Mouse (Mus musculus) intestine, embryonic 14.5 days (tissue): Measurements from ENCODE around the gene Gli1. TPM values are rescaled to one million over a fixed set of nuclear protein-coding genes. Genes with fewer than 3 reads are reported as not detected.

Experiments used
- ATAC-seq: fragments of 200-750 bp; cut with Nextera tagmentation; replicated peaks from 2 replicates; pipeline ENCODE4 v1.8.0; 2017; ENCODE audit warnings: low read depth, moderate number of reproducible peaks, moderate TSS enrichment, moderate library complexity; ENCODE audit not compliant: low FRiP score, low TSS enrichment
- DNase-seq: peaks from one replicate; pipeline ENCODE4 v3.0.0-alpha.2; 2018; ENCODE audit warnings: low spot score
- H3K27ac ChIP-seq: fragments of 300-500 bp; sonication (generic); 2 replicates; pipeline ENCODE4 v1.5.1; 2014; ENCODE audit warnings: low read depth, mild to moderate bottlenecking, control low read depth
- H3K27me3 ChIP-seq: fragments of 300-500 bp; sonication (generic); replicated peaks from 2 replicates; pipeline ENCODE4 v1.6.1; 2014; ENCODE audit warnings: low read length, control low read depth; ENCODE audit not compliant: control insufficient read depth, insufficient read depth
- H3K36me3 ChIP-seq: fragments of 300-500 bp; sonication (generic); 2 replicates; pipeline ENCODE4 v1.6.1; 2014; ENCODE audit warnings: low read length, control low read depth; ENCODE audit not compliant: control insufficient read depth, insufficient read depth
- H3K4me1 ChIP-seq: fragments of 300-500 bp; sonication (generic); replicated peaks from 2 replicates; pipeline ENCODE4 v1.6.1; 2014; ENCODE audit warnings: low read length, control low read depth, mixed read lengths; ENCODE audit not compliant: control insufficient read depth, insufficient read depth
- H3K4me2 ChIP-seq: fragments of 300-500 bp; sonication (generic); 2 replicates; pipeline ENCODE4 v1.6.1; 2014; ENCODE audit warnings: low read length
- H3K4me3 ChIP-seq: fragments of 300-500 bp; sonication (generic); 2 replicates; pipeline ENCODE4 v1.5.1; 2014; ENCODE audit warnings: low read depth, low read length, control low read depth, mixed read lengths
- H3K9ac ChIP-seq: fragments of 300-500 bp; sonication (generic); 2 replicates; pipeline ENCODE4 v1.6.1; 2014; ENCODE audit warnings: mild to moderate bottlenecking, low read length
- H3K9me3 ChIP-seq: fragments of 300-500 bp; sonication (generic); 2 replicates; pipeline ENCODE4 v1.6.1; 2016; ENCODE audit warnings: low read length, control low read depth; ENCODE audit not compliant: control insufficient read depth
- WGBS: fragments of 180-500 bp; shearing (Covaris S2); extraction: QIAGEN DNeasy Blood & Tissue Kit; methylation state at CpG from one replicate; pipeline ENCODE4 v1.1.7; 2014; 5-methylcytosine and 5-hydroxymethylcytosine counted together
- polyA plus RNA-seq: library from polyadenylated mRNA; unstranded; fragments of >200 nt; fragmentation: Nextera tagmentation; extraction: Ambion mirVana; gene quantifications from 2 replicates; pipeline ENCODE4 v1.2.1, GENCODE M21; 2014

The Gli1 gene
- polyA plus RNA-seq, 1 experiment from 2014 or later, result 12.6 TPM

DNA sequence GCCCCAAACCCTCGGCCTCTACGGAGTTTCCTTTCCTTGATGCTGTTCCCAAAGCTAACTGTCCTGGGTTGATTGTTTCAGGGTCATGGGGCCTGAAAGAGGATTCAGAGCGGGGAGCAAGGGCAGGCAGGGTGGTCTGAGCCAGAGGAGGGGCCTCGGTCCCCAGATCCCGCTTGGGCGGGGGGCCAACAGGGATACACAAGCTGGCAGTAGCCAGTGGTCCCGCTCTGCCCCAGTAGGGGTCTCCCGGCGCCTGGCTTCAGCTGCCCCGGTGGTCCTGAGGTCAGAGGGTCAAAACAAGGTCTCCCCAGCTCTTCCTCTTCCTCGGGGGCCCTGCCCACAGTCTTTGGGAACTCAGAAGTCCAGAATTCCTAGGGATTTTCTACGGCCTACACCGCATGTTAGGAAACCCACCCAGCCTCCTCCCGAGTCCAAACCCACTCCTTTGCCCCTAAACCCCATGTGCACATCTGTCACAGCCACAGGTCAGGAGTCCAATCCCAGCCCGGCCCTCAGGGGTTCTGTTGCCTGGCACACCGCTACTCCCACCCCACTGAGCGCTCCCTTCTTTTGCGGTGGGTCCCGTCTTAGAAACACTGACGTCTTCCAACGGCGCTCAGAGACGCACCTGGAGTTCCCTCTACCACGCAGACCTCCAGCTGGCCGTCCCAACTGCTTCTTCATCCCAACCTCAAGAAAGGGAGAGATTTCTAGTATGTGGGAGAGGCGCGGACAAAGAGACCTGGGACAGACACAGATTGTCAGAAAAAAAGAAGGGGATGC is 1.0 kb downstream of the Gli1 start:
- ATAC-seq, result 0 out of 2 replicates have a peak, but pooled peaks have one; percentile 2
- Histone ChIP-seq H3K27ac (peak overlapping the region; percentile 95), H3K36me3 (peaks cover 14% of the 10 kb centered on the region), H3K4me2 (peak overlapping the region; percentile 88), H3K27me3 (0 out of 2 replicates have a peak, but pooled peaks cover 5% of the 10 kb centered on the region), H3K4me3 (peak overlapping the region; percentile 44), H3K4me1 (peaks cover 3% of the 10 kb centered on the region; the same call in 1 of the 2 replicates), H3K9ac (peak overlapping the region; percentile 49), H3K9me3 (no peaks in the 10 kb centered on the region)
- 2% methylated on average over 27 of the region's 27 CpGs for WGBS
- peak; percentile 70 for DNase-seq

DNA sequence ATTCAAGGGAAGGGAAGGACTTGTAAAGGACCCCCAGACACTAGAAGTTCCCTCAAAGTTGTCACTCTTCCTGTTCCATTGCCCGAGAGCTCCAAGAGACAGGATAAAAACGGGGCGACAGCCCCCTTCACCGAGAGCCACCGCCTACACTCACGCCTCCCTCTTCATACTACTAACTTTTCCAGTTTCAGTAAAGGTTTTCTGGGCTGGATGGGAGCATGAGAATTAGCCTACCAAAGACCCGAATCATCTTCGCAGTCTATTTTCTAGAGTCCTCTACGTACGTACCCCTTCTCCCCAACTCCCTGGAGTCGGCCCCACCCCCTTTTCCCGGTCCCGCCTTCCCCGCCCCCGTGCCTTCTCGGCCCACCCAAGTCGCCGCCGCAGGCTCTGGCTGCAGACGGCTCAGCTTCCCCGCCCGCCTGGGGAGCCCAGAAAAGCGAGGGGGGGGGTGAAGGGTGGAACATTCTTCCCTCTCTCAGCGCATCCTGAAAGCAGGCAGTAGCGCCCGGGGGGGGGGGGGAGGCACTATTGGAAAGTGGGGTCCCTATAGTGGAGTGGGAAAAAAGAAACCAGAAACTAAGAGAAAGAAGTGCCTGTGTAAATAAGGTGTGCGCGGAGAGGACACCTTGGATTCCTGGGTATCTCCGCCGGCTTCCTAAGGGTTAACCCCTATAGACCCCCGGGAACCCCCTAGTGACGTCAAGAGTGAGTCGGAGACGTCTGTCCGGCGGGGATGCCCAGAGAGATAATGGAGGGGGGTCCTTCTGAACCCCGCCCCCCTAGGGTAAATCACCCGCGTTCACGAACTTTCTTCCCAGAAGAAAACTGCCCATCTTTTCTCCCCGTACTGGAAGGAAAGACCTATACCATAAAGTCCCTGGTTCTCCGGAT is 1.8 kb downstream of the Gli1 start:
- ATAC-seq (peak; percentile 44; the same call in 1 of the 2 replicates), DNase-seq (peak; percentile 86)
- under 1% methylated on average over 38 of the region's 42 CpGs for WGBS
- Histone ChIP-seq H3K4me1 (peaks cover 3% of the 10 kb centered on the region; the same call in 1 of the 2 replicates), H3K27me3 (0 out of 2 replicates have a peak, but pooled peaks cover 5% of the 10 kb centered on the region), H3K36me3 (peaks cover 15% of the 10 kb centered on the region), H3K9ac (peak overlapping the region; percentile 66), H3K4me3 (peak overlapping the region; percentile 44), H3K27ac (peak overlapping the region; percentile 95), H3K4me2 (peak overlapping the region; percentile 88), H3K9me3 (no peaks in the 10 kb centered on the region)

DNA sequence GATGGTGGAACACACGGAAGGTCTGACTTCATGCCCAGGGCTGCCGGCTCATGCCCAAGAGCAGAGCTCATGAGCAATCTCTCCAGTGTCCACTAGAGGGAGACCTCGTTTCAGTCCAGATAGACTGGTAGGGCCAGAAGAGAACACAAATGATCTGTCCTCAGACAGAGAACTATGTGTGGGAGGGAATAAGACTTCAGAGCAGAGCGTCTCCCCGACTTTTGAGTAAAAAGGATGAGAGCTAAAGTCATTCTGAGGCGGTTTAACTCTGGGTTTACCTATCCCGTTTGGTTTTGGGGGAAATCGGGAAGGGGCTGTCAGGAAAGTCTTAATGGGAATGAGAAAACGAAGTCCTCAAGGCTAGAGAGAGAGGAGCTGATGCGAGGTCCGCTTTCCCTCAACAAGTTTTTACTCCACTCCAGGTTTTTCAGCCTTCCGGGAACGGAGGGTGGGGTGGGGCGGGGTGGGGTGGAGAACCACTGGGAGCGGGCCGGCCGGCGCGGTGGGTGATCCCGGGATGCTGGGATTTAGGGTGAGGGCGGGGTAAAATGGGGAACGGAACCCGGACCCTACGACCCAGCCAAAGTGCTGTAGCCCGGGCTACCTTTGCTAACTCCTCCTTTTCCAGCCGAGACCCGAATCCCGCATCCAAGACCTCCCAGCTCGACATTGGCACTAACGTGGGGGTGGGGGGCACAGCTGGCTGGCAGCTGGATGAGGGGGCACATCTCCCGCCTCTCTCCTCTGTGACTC is 2.7 kb downstream of the Gli1 start:
- Histone ChIP-seq H3K27ac (peak overlapping the region; percentile 95), H3K9me3 (no peaks in the 10 kb centered on the region), H3K4me2 (peak overlapping the region; percentile 88), H3K36me3 (peaks cover 21% of the 10 kb centered on the region), H3K4me3 (peak overlapping the region; percentile 44), H3K9ac (peak overlapping the region; percentile 66), H3K4me1 (peaks cover 3% of the 10 kb centered on the region; the same call in 1 of the 2 replicates), H3K27me3 (0 out of 2 replicates have a peak, but pooled peaks cover 5% of the 10 kb centered on the region)
- WGBS, result under 1% methylated on average over 31 of the region's 31 CpGs
- ATAC-seq, result peak; percentile 68
- peak; percentile 91 for DNase-seq

DNA sequence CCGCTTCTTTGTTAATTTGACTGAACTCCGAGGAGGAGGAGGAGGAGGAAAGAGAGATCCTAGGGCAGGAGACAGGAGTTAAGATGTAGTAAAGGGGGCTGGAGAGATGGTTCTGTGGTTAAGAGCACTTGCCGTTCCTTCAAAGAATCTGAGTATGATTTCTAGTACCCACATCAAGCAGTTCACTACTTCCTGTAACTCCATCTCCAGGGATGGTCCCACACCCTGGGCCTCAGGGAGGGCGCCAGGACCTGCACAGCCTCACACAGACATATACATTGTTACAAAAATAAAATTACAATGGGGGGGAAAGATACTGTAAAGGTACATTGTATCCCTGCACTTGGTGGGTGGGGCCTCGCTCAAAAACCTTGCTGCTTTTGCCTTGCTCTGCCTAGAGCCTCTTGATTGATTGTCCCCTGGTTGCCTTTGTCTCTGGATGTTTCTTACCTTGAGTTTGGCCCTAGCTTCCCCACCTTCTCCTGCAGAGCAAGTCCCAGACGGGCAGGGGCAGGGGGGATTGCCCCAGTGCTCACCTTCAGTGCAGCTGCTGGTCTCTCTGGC is 4.2 kb downstream of the Gli1 start:
- H3K27ac ChIP-seq, result no peak overlapping the region
- H3K9me3 ChIP-seq, result no peaks in the 10 kb centered on the region
- WGBS, result 82% methylated on average over 6 of the region's 6 CpGs
- no peak overlapping the region for H3K9ac ChIP-seq
- no peak overlapping the region for H3K4me3 ChIP-seq
- H3K27me3 ChIP-seq, result 0 out of 2 replicates have a peak, but pooled peaks cover 5% of the 10 kb centered on the region
- ATAC-seq, result no peak
- no peak for DNase-seq
- peaks cover 33% of the 10 kb centered on the region for H3K36me3 ChIP-seq
- H3K4me1 ChIP-seq, result peaks cover 3% of the 10 kb centered on the region; the same call in 1 of the 2 replicates
- H3K4me2 ChIP-seq, result no peak overlapping the region

DNA sequence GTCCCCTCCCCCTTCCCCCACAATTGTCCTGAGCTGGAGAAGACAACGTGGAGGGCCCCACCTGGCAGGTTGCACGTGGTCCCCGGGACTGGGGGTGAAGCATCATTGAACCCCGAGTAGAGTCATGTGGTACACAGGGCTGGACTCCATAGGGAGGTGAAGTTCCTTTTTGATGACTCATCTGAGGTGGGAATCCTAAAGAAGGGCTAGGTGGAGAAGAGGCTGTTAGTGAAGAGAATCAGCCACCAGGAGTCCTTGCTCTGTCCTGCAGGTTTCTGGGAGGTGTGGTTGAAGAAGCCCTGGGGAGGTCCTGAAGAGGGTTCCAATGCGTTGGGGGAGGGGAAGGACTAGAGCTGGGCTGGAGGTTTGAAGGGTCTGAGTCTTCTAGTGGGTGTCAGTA is 4.8 kb downstream of the Gli1 start:
- Histone ChIP-seq H3K27me3 (0 out of 2 replicates have a peak, but pooled peaks cover 5% of the 10 kb centered on the region), H3K4me1 (no peaks in the 10 kb centered on the region; the same call in 1 of the 2 replicates), H3K36me3 (peaks cover 38% of the 10 kb centered on the region), H3K27ac (no peak overlapping the region), H3K9me3 (no peaks in the 10 kb centered on the region), H3K4me3 (no peak overlapping the region), H3K9ac (no peak overlapping the region), H3K4me2 (no peak overlapping the region)
- DNase-seq, result no peak
- no peak for ATAC-seq
- 67% methylated on average over 5 of the region's 5 CpGs for WGBS

DNA sequence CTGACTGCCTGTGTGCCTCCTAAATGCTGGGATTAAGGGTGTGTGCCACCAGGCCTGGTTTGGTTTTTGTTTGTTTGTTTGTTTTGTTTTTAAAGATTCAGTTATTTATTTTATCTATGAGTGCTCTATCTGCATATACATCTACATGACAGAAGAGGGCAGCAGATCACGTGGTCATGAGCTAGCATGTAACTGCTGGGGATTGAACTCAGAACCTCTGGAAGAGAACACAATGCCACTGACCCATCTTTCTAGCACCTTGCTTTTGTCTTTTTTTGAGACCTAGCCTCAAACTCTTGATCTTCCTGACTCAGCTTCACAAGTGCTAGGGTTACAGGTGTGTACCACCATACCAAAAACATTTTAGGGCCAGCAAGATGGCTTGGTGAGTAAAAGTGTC is 6.5 kb downstream of the Gli1 start:
- ATAC-seq (no peak), DNase-seq (no peak)
- Histone ChIP-seq H3K9me3 (no peaks in the 10 kb centered on the region), H3K27ac (no peak overlapping the region), H3K9ac (no peak overlapping the region), H3K4me2 (no peak overlapping the region), H3K27me3 (no peaks in the 10 kb centered on the region), H3K36me3 (peaks cover 50% of the 10 kb centered on the region), H3K4me3 (no peak overlapping the region), H3K4me1 (no peaks in the 10 kb centered on the region; the same call in 1 of the 2 replicates)
- 78% methylated on average over 1 of the region's 1 CpGs for WGBS

DNA sequence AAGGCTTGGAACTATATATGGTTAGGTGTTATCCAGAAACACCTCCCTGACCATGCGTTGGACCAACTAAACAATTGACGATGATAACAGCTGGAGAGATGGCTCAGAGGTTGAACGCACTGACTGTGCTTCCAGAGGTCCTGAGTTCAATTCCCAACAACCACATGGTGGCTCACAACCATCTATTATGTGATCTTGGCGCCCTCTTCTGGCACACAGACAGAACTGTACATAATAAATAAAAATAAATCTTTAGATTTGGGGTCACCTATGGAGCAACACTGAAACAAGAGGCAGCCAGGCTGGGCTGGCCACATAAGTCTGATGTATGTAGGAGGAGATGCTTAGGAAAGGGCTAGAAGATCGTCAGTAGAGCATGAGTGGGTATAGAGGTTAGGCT is 8.6 kb downstream of the Gli1 start:
- ATAC-seq (no peak), DNase-seq (no peak)
- no peak overlapping the region for H3K4me2 ChIP-seq
- no peak overlapping the region for H3K27ac ChIP-seq
- no peaks in the 10 kb centered on the region for H3K4me1 ChIP-seq
- H3K4me3 ChIP-seq, result no peak overlapping the region
- H3K9ac ChIP-seq, result no peak overlapping the region
- H3K9me3 ChIP-seq, result no peaks in the 10 kb centered on the region
- WGBS, result 70% methylated on average over 5 of the region's 5 CpGs
- peaks cover 3% of the 10 kb centered on the region; the same call in 1 of the 2 replicates for H3K27me3 ChIP-seq
- H3K36me3 ChIP-seq, result peaks cover 50% of the 10 kb centered on the region
